Mouse (Mus musculus) left cerebral cortex, adult 18-20 months (tissue): Measurements from ENCODE around the gene Nsd1. TPM values are rescaled to one million over a fixed set of nuclear protein-coding genes. Genes with fewer than 3 reads are reported as not detected.
"Not testable (repeated sequence)": the region's sequence is repeated elsewhere in the genome, so short reads cannot be mapped to it uniquely, and the experiment has no call there.

ENCODE experiments used
- DNase-seq, 2 experiments: peaks; one replicate each; pipeline ENCODE4 v3.0.0; 2021 to 2022; ENCODE audit warnings: low spot score in 2 of 2, mixed read lengths in 1 of 2
- total RNA-seq, 2 experiments: library from RNA; stranded (reverse); gene quantifications; 2 replicates each; pipeline ENCODE4 v1.2.3; 2021

Gene Nsd1
- total RNA-seq, 2 experiments from 2014 or later = 109 to 115 TPM

GRCm38 (mm10) chr13:55190121-55190868, 19.3 kb upstream of the Nsd1 start:
- peak; percentile 93 to 94 for DNase-seq

GRCm38 (mm10) chr13:55191535-55191934, 18.0 kb upstream of the Nsd1 start:
- no peak for DNase-seq

- DNase-seq = not testable (repeated sequence)
Measured at GRCm38 (mm10) chr13:55202758-55203157, 6.8 kb upstream of the Nsd1 start.

GRCm38 (mm10) chr13:55203740-55204139, 5.8 kb upstream of the Nsd1 start:
- no peak for DNase-seq

GRCm38 (mm10) chr13:55204667-55205389, 4.8 kb upstream of the Nsd1 start:
- DNase-seq = no peak

GRCm38 (mm10) chr13:55205448-55206205, 4.0 kb upstream of the Nsd1 start:
- no peak for DNase-seq

GRCm38 (mm10) chr13:55208837-55209648, 539 bp upstream of the Nsd1 start:
- DNase-seq = no peak

GRCm38 (mm10) chr13:55210193-55210970, 800 bp downstream of the Nsd1 start:
- peak; percentile 25 to 53 for DNase-seq

GRCm38 (mm10) chr13:55210971-55211220, 1.3 kb downstream of the Nsd1 start:
- peak in 1 of 2 experiments; percentile 30 for DNase-seq

- DNase-seq = peak; percentile 70 to 79
Measured at GRCm38 (mm10) chr13:55211221-55212010, 1.8 kb downstream of the Nsd1 start.

GRCm38 (mm10) chr13:55212011-55212360, 2.4 kb downstream of the Nsd1 start:
- DNase-seq = peak; percentile 35 to 66

- DNase-seq = peak; percentile 43 to 65
Measured at GRCm38 (mm10) chr13:55212361-55213137, 3.0 kb downstream of the Nsd1 start.

- DNase-seq = no peak
Measured at GRCm38 (mm10) chr13:55213138-55213806, 3.7 kb downstream of the Nsd1 start.

- no peak for DNase-seq
Measured at GRCm38 (mm10) chr13:55224364-55224763, 14.8 kb downstream of the Nsd1 start.

GRCm38 (mm10) chr13:55230701-55231100, 21.1 kb downstream of the Nsd1 start:
- no peak for DNase-seq

- no peak for DNase-seq
Measured at GRCm38 (mm10) chr13:55243205-55243604, 33.6 kb downstream of the Nsd1 start.

GRCm38 (mm10) chr13:55247293-55248030, 37.9 kb downstream of the Nsd1 start:
- DNase-seq = no peak

- no peak for DNase-seq
Measured at GRCm38 (mm10) chr13:55249246-55249645, 39.7 kb downstream of the Nsd1 start.
